Mouse (Mus musculus) stomach, embryonic 15.5 days (tissue): Measurements from ENCODE around the gene Ccm2l. TPM values are rescaled to one million over a fixed set of nuclear protein-coding genes. Genes with fewer than 3 reads are reported as not detected.

Experiments used
- ATAC-seq: fragments of 200-750 bp; cut with Nextera tagmentation; 2 replicates; pipeline ENCODE4 v1.8.0; 2017; ENCODE audit warnings: low read depth, moderate number of reproducible peaks, moderate TSS enrichment; ENCODE audit not compliant: insufficient read depth, low FRiP score
- H3K27ac ChIP-seq: fragments of 300-500 bp; sonication (generic); 2 replicates; pipeline ENCODE4 v1.5.1; 2015; ENCODE audit warnings: mild to moderate bottlenecking, inconsistent platforms
- H3K27me3 ChIP-seq: fragments of 300-500 bp; sonication (generic); replicated peaks from 2 replicates; pipeline ENCODE4 v1.6.1; 2015; ENCODE audit warnings: inconsistent platforms
- H3K36me3 ChIP-seq: fragments of 300-500 bp; sonication (generic); 2 replicates; pipeline ENCODE4 v1.6.1; 2015; ENCODE audit warnings: inconsistent platforms
- H3K4me1 ChIP-seq: fragments of 300-500 bp; sonication (generic); 2 replicates; pipeline ENCODE4 v1.6.1; 2015; ENCODE audit warnings: inconsistent platforms
- H3K4me2 ChIP-seq: fragments of 300-500 bp; sonication (generic); 2 replicates; pipeline ENCODE4 v1.6.1; 2015; ENCODE audit warnings: mild to moderate bottlenecking, inconsistent platforms
- H3K4me3 ChIP-seq: fragments of 300-500 bp; sonication (generic); replicated peaks from 2 replicates; pipeline ENCODE4 v1.5.1; 2015; ENCODE audit warnings: inconsistent platforms
- H3K9ac ChIP-seq: fragments of 300-500 bp; sonication (generic); 2 replicates; pipeline ENCODE4 v1.6.1; 2015; ENCODE audit warnings: inconsistent platforms
- H3K9me3 ChIP-seq: fragments of 300-500 bp; sonication (generic); 2 replicates; pipeline ENCODE4 v1.6.1; 2016; ENCODE audit warnings: inconsistent platforms
- WGBS: fragments of 180-500 bp; shearing (Covaris S2); methylation state at CpG from one replicate; pipeline ENCODE4 v1.1.7; 2015; 5-methylcytosine and 5-hydroxymethylcytosine counted together
- polyA plus RNA-seq: library from polyadenylated mRNA; unstranded; fragments of >200 nt; fragmentation: Nextera tagmentation; extraction: Ambion mirVana; gene quantifications from 2 replicates; pipeline ENCODE4 v1.2.1, GENCODE M21; 2015

Gene Ccm2l
- polyA plus RNA-seq, 1 experiment from 2014 or later, result 1.9 TPM

GRCm38 (mm10) chr2:153033545-153034230 lies 32.1 kb upstream of the Ccm2l start:
- 67% methylated on average over 5 of the region's 5 CpGs for WGBS
- H3K9ac ChIP-seq, result no peak overlapping the region
- no peaks in the 10 kb centered on the region for H3K9me3 ChIP-seq
- no peak overlapping the region for H3K27ac ChIP-seq
- H3K27me3 ChIP-seq, result peaks cover 43% of the 10 kb centered on the region
- H3K36me3 ChIP-seq, result no peaks in the 10 kb centered on the region
- ATAC-seq, result no peak
- H3K4me2 ChIP-seq, result no peak overlapping the region
- peaks cover 7% of the 10 kb centered on the region; the same call in 1 of the 2 replicates for H3K4me1 ChIP-seq
- no peak overlapping the region for H3K4me3 ChIP-seq

GRCm38 (mm10) chr2:153036690-153037089 lies 29.1 kb upstream of the Ccm2l start:
- peaks cover 22% of the 10 kb centered on the region for H3K27me3 ChIP-seq
- no peaks in the 10 kb centered on the region for H3K9me3 ChIP-seq
- whole genome bisulfite sequencing, result 35% methylated on average over 2 of the region's 2 CpGs
- peaks cover 5% of the 10 kb centered on the region; the same call in 1 of the 2 replicates for H3K4me1 ChIP-seq
- no peak overlapping the region for H3K4me2 ChIP-seq
- no peak overlapping the region for H3K27ac ChIP-seq
- no peak overlapping the region for H3K9ac ChIP-seq
- ATAC-seq, result no peak
- no peak overlapping the region for H3K4me3 ChIP-seq
- no peaks in the 10 kb centered on the region for H3K36me3 ChIP-seq

GRCm38 (mm10) chr2:153043886-153044285 lies 21.9 kb upstream of the Ccm2l start:
- Histone ChIP-seq H3K9ac (no peak overlapping the region), H3K4me1 (no peaks in the 10 kb centered on the region), H3K9me3 (no peaks in the 10 kb centered on the region), H3K36me3 (no peaks in the 10 kb centered on the region), H3K4me3 (no peak overlapping the region), H3K4me2 (no peak overlapping the region), H3K27ac (no peak overlapping the region), H3K27me3 (no peaks in the 10 kb centered on the region)
- ATAC-seq, result no peak
- 35% methylated on average over 3 of the region's 3 CpGs for WGBS

- no peak; the same call in 1 of the 2 replicates for ATAC-seq
- whole genome bisulfite sequencing, result 28% methylated on average over 8 of the region's 8 CpGs
Measured at GRCm38 (mm10) chr2:153045884-153046299, 19.9 kb upstream of the Ccm2l start.

GRCm38 (mm10) chr2:153047828-153048465 lies 17.8 kb upstream of the Ccm2l start:
- H3K9ac ChIP-seq, result no peak overlapping the region
- H3K4me3 ChIP-seq, result no peak overlapping the region
- no peaks in the 10 kb centered on the region for H3K36me3 ChIP-seq
- H3K4me1 ChIP-seq, result no peaks in the 10 kb centered on the region
- H3K9me3 ChIP-seq, result no peaks in the 10 kb centered on the region
- H3K27ac ChIP-seq, result no peak overlapping the region
- peaks cover 22% of the 10 kb centered on the region for H3K27me3 ChIP-seq
- H3K4me2 ChIP-seq, result no peak overlapping the region
- 38% methylated on average over 17 of the region's 17 CpGs for WGBS
- no peak for ATAC-seq

More at GRCm38 (mm10) chr2:153045884-153046299, 19.9 kb upstream of the Ccm2l start:
- Histone ChIP-seq H3K36me3 (no peaks in the 10 kb centered on the region), H3K4me1 (no peaks in the 10 kb centered on the region), H3K9ac (no peak overlapping the region), H3K27ac (no peak overlapping the region), H3K4me3 (no peak overlapping the region), H3K4me2 (no peak overlapping the region), H3K9me3 (no peaks in the 10 kb centered on the region), H3K27me3 (0 out of 2 replicates have a peak, but pooled peaks cover 2% of the 10 kb centered on the region)

GRCm38 (mm10) chr2:153049288-153049996 lies 16.3 kb upstream of the Ccm2l start:
- Histone ChIP-seq H3K4me1 (no peaks in the 10 kb centered on the region), H3K27ac (no peak overlapping the region), H3K27me3 (peaks cover 27% of the 10 kb centered on the region), H3K9ac (no peak overlapping the region), H3K36me3 (no peaks in the 10 kb centered on the region), H3K4me3 (no peak overlapping the region), H3K9me3 (no peaks in the 10 kb centered on the region), H3K4me2 (no peak overlapping the region)
- no peak for ATAC-seq
- WGBS, result 27% methylated on average over 9 of the region's 9 CpGs

GRCm38 (mm10) chr2:153049997-153050358 lies 15.8 kb upstream of the Ccm2l start:
- H3K4me1 ChIP-seq, result no peaks in the 10 kb centered on the region
- H3K9me3 ChIP-seq, result no peaks in the 10 kb centered on the region
- H3K27me3 ChIP-seq, result peaks cover 27% of the 10 kb centered on the region
- H3K9ac ChIP-seq, result no peak overlapping the region
- H3K27ac ChIP-seq, result no peak overlapping the region
- ATAC-seq, result no peak
- WGBS, result 79% methylated on average over 4 of the region's 4 CpGs
- no peak overlapping the region for H3K4me3 ChIP-seq
- H3K4me2 ChIP-seq, result no peak overlapping the region
- H3K36me3 ChIP-seq, result no peaks in the 10 kb centered on the region

GRCm38 (mm10) chr2:153051095-153051494 lies 14.7 kb upstream of the Ccm2l start:
- Histone ChIP-seq H3K36me3 (no peaks in the 10 kb centered on the region), H3K4me1 (no peaks in the 10 kb centered on the region), H3K9ac (no peak overlapping the region), H3K4me2 (no peak overlapping the region), H3K27me3 (peaks cover 27% of the 10 kb centered on the region), H3K27ac (no peak overlapping the region), H3K4me3 (no peak overlapping the region), H3K9me3 (no peaks in the 10 kb centered on the region)
- 76% methylated on average over 6 of the region's 6 CpGs for WGBS
- no peak for ATAC-seq

- ATAC-seq, result no peak
- Histone ChIP-seq H3K27ac (no peak overlapping the region), H3K4me3 (no peak overlapping the region), H3K9me3 (no peaks in the 10 kb centered on the region), H3K4me1 (no peaks in the 10 kb centered on the region), H3K27me3 (peaks cover 27% of the 10 kb centered on the region), H3K9ac (no peak overlapping the region), H3K4me2 (no peak overlapping the region), H3K36me3 (no peaks in the 10 kb centered on the region)
- WGBS, result 71% methylated on average over 9 of the region's 9 CpGs
Measured at GRCm38 (mm10) chr2:153051537-153051936, 14.2 kb upstream of the Ccm2l start.

- Histone ChIP-seq H3K4me1 (no peaks in the 10 kb centered on the region), H3K4me3 (no peak overlapping the region), H3K9me3 (no peaks in the 10 kb centered on the region), H3K36me3 (no peaks in the 10 kb centered on the region), H3K4me2 (no peak overlapping the region), H3K9ac (no peak overlapping the region), H3K27me3 (peaks cover 27% of the 10 kb centered on the region), H3K27ac (no peak overlapping the region)
- 10% methylated on average over 30 of the region's 30 CpGs for WGBS
- no peak for ATAC-seq
Measured at GRCm38 (mm10) chr2:153052700-153053351, 12.9 kb upstream of the Ccm2l start.

- WGBS, result 83% methylated on average over 8 of the region's 8 CpGs
- H3K4me2 ChIP-seq, result no peak overlapping the region
Measured at GRCm38 (mm10) chr2:153053896-153054295, 11.9 kb upstream of the Ccm2l start.

More at GRCm38 (mm10) chr2:153053896-153054295, 11.9 kb upstream of the Ccm2l start:
- Histone ChIP-seq H3K4me1 (no peaks in the 10 kb centered on the region), H3K27me3 (peaks cover 27% of the 10 kb centered on the region), H3K9me3 (no peaks in the 10 kb centered on the region), H3K4me3 (no peak overlapping the region), H3K27ac (no peak overlapping the region), H3K36me3 (no peaks in the 10 kb centered on the region), H3K9ac (no peak overlapping the region)
- ATAC-seq, result no peak
